Mouse (Mus musculus) erythroid progenitor cell, adult 5-6 weeks (primary cell): ENCODE results near the gene Atf6b. TPM values are rescaled to one million over a fixed set of nuclear protein-coding genes. Genes with fewer than 3 reads are reported as not detected.

Experiments
- ATAC-seq: replicated peaks from 2 replicates; pipeline ENCODE4 v1.8.0; 2016; ENCODE audit warnings: moderate number of reproducible peaks, mild to moderate bottlenecking, moderate TSS enrichment, inconsistent platforms; ENCODE audit not compliant: poor library complexity, low FRiP score, severe bottlenecking
- total RNA-seq, 2 experiments: library from RNA; stranded (forward) in 1 of 2; stranded (reverse) in 1 of 2; fragments of 150-400 nt in 1 of 2; fragments of 186-747, 209-891 nt in 1 of 2; gene quantifications; 2 replicates each; pipeline versions ENCODE4 v1.2.3 to v1.2.4; 2015 to 2017; ENCODE audit warnings: low replicate concordance in 2 of 2

Atf6b gene
- total RNA-seq, 2 experiments from 2014 or later, result 2.6 to 5.4 TPM

DNA sequence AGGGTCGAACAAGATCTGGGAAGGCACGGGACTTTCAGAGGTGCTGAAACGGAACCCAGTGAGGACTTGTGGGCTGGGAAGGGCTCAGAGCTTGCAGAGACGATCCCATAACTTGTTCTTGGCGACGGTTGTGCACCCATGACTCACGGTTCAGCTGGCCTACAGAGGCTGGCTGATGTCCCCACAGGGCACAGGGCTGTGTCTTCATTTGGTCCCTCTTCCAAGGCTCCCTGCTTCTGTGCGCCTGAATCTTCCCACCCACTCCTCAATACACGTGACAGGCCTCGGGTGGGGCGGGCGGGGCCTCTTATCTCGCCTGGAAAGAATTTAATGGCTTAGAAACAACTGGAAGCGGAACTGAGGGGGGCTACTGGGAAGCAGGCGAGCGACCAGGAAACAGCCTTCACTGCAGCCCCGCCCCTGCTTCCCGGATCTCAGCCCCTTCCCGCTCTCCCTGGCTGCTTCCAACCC is 14.2 kb downstream of the Atf6b start:
- ATAC-seq, result no peak

DNA sequence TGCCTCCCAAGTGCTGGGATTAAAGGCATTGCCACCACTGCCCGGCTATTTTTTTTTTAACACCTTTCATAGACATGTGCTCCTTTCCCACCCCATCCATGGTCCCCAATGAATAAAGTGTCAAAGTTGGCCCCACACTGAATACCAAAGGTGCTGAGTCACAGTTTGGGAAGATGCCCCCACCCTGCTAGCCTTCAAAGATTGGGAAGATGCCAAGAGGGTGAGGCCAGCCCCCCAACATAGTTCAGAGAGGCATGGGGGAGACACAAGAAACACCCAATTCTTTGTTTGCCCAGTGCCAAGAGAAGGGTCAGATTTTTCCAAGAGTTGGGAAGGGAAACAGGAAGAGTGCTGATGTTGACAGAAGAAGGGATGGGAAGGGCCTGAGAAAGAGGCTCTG is 15.5 kb downstream of the Atf6b start:
- no peak for ATAC-seq

DNA sequence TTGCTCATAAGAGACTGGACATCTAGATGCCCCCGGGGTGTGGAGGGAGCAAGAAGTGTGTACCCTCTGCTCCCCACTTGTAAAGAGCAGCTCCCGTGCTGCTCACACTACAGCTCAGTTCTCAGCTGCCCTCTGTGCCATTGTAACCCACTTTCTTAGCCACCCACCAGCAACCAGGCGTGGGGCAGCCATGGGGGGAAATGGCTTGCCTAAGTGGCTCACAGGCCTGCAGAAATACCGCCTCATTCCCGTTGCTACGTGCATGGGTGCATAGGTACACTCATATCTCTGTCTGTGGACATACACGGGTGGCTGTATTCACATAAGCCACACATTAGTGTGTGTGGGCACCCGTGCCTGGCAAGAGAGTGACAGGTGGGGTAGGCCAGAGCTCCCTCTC is 16.0 kb downstream of the Atf6b start:
- ATAC-seq, result no peak

DNA sequence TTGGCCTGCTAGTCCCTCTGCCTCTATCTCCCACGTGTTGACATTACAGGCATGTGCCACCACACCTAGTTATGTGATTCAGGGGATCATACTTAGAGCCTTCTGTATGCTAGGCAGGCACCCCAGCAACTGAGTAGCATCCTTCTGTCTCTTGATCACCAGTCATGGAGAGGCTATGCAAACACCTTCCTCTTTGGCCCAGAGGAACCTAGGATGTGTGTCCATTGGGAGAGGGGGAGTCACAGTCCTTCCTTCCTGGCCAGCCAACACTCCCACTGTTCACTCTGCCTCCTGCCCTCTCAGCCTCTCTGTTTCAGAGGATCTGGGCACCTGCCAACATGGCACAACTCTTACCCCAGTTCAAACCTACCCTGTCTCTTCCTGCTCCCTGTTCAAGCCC is 16.6 kb downstream of the Atf6b start:
- ATAC-seq, result no peak

DNA sequence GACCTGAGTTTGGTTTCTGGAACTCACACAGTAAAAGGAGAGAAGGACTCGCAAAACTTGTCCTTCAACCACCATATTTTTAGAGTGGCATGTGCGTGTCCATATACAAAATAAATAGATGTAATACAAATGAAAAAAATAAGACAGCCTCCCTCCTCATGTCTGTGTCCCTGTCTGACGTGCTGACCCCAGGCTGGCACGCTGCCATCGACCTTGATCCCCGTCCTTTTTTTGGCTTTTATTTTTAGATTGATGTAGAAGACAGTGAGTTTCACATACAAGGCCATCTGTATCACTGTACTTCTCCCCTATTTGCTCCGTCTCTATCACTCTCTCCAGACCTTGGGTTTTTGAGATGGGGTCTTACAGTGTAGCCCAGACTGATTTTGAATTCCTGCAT is 17.5 kb downstream of the Atf6b start:
- no peak for ATAC-seq

DNA sequence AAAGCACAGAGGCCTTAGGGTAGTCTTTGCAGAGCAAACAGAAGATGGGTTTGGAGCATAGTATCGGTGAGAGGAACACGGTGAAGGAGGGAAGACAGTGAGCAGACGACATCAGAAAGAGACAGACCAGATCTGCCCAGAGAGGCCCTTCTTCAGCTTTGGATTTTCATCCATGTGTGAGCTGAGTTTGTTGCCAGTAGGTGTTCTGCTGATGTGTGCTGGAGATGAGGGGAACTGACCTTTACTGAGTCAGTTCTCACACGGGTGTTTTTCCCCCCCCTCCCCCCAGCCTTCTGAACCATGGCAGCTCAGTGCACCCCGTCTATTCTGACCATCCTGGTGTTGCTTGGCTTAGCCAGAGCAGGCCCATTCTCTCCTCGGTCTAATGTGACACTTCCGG is 23.3 kb downstream of the Atf6b start, which contains the start of gene Tnxb:
Tnxb (plus strand) TSS at position 301 of the 400 bp plus-strand sequence.
- no peak for ATAC-seq

DNA sequence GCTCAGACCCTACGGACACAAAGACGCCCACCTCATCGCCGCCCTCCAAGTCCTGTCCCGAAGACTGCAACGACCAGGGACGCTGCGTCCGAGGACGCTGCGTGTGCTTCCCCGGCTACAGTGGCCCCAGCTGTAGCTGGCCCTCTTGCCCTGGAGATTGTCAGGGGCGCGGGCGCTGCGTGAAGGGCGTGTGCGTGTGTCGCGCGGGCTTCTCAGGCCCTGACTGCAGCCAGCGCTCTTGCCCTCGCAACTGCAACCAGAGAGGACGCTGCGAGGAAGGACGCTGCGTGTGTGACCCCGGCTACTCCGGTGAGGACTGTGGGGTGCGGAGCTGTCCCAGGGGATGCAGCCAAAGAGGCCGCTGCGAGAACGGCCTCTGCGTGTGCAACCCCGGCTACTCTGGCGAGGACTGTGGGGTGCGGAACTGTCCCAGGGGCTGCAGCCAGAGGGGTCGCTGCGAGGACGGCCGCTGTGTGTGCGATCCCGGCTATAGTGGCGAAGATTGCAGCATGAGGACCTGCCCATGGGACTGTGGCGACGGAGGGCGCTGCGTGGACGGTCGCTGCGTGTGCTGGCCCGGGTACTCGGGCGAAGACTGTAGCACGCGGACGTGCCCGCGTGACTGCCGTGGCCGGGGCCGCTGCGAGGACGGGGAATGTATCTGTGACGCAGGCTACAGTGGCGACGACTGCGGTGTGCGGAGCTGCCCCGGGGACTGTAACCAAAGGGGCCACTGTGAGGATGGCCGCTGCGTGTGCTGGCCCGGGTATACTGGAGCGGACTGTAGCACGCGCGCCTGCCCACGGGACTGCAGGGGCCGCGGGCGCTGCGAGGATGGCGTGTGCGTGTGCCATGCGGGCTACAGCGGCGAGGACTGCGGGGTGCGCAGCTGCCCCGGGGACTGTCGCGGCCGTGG is 24.5 kb downstream of the Atf6b start:
- ATAC-seq, result no peak

DNA sequence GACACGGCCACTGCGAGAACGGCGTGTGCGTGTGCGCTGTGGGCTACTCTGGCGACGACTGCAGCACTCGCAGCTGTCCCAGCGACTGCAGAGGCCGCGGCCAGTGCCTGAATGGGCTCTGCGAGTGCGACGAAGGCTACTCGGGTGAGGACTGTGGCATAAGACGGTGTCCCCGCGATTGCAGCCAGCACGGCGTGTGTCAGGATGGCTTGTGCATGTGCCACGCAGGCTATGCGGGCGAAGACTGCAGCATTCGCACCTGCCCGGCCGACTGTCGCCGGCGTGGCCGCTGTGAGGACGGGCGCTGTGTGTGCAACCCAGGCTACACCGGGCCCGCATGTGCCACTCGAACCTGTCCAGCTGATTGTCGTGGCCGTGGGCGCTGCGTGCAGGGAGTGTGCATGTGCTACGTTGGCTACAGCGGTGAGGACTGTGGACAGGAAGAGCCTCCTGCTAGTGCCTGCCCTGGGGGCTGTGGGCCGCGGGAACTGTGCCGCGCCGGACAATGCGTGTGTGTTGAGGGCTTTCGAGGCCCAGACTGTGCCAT is 25.4 kb downstream of the Atf6b start:
- no peak for ATAC-seq

DNA sequence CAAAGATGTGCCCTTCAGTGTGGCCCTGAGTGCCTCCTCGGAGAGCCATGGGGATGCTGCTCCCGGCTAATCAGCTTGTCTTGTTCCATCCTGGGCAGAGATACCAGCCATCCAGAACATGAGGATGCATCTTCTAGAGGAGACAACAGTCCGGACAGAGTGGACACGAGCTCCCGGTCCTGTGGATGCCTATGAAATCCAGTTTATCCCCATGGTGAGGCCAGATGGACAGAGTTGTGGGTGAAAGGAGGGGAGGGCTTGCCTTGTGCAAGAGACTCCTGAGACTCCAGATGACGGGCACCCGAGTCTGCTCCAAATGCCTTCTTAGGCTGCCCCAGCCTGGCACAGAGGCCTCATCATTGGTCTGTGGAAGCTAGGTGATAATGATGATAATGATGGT is 26.2 kb downstream of the Atf6b start:
- ATAC-seq, result no peak

DNA sequence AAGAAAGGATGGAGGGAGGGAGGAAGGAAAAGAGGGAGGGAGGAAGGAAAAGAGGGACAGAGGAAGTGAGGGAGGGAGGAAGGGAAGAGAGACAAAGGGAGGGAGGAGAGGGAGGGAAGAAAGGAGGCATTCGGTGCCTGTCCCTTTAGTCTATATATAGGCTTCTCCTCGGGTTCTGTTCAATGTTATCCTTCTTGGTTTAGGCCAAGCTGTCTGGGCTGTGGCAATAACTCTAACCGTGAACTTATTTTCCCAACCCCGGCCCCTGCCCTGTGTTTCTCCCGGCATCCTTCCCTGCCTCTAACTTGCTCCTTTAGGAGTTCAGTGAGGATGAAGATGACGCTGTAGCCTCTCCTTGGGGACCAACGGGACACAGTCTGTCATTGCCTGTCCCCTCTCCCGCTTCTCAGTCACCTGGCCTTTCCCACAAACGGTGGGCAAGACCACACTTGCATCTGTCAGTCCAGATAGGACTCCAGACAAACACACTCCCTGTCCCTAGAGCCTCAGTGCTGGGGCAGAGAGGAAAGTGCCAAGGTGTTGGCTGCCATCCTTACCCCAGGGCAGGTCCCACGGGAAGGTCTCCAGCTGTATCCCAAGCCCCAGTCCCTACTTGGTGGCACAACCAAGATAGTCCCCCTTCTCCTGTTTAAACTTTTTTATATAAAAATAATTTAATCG is 27.7 kb downstream of the Atf6b start:
- no peak for ATAC-seq

DNA sequence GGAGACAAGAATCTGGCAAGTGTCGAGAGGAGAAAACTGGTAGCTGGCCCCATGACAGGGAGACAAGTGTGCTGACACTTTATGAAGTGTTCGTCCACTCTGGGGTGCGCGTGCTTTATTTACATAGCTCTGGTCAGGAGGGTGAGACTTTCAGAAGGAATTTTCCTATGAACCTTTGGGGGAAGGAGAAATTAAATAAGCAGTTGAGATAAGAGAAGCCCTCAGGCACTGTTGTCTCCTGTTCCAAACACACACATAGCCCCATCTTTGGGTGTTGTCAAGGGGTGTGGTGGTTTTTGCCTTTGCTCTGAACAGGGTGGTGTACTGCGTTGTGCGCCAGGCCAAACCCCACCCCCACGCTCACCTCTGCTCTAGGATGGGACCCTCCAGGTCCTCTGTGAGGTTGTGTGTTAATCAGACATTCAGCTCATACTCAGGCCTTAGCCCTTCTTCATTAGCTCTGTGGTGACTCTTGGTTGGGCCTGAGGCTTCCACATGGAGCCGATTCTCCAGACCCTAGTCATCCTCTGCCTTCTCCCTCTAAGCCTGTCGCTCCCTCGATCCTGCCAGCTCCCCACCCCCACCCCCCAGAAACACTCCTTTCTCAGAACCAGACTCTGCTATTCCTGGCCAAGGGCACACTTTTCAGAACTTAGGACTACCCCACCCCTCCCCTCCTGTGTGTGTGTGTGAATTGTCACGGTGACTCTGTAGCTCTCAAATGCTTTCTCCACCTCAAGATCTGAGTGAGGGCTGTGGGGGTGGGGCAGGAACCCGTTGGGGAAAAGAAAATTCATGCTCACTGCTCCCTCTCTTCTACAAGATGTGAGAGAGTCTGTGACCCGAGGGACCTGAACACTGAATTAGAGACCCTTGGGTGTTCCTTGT is 28.5 kb downstream of the Atf6b start:
- ATAC-seq, result no peak

DNA sequence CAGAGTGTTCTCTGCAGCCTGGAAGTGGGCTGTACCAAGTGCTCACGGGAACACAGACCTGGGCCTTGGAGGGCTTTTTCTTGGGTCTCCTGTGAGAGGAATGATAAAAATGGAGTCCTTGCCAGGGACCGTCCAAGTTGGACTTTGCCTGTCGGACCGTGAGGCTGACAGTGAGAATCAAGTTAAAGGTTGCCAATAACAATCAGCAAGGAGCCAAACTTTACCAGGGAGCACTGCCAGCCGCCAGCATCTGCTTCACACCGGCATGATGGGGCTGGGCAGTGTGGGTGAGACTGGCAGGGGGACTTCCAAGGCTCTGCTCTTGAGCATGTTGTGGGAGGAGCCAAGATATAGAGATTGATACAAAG is 29.1 kb downstream of the Atf6b start:
- no peak for ATAC-seq

DNA sequence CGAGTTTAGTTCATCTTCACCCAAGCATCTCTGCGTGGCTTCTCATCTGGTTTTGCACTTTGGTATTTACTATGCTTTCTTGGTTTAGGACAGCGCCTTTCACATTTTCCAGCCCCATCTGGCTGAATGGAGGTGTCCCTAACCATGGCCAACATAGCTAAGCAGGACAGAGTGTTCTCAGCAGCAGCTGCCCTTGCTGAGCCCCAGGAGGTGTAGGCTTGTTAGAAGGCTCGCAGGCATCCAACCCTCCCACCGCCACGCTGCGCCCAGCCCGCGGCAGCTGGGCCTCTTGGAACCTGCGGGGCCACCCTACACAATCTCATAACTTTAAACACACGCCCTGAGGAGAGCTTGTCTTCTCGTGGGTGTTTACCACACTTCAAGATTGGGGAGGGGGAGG is 29.7 kb downstream of the Atf6b start:
- ATAC-seq, result no peak

DNA sequence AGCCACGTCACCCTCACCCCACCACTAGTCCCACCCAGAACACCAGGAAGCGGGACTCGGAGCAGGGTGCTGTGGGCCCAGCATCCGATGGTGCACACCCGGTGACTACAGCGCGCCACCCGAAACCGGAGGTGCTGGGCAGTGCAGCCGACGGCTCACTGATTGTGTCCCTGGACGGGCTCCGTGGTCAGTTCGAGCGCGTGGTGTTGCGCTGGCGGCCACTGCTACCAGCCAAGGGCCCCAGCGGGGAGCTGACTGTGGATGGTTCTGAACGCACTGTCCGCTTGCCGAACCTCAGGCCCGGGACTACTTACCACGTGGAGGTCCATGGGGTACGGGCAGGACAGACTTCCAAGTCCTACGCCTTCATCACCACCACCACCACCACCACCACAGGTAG is 33.2 kb downstream of the Atf6b start:
- no peak for ATAC-seq

DNA sequence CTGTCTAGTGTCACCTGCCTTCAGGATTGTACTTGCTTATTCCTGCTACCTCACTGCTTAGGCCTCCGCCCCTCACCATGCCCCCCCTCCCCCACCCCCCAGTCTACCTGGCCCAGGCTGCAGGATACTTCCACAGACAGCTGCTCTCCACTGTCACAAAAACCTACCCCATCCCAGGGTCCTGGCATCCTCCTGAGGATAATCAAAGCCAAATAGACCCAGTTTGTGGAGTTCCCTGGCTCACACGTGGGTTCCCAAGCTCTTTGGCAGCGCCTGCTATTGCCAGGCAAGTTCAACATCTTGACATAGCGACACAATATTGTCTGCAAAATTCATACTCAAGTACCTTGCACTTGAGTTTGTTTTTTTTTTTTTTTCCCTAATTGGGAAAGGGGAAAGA is 33.7 kb downstream of the Atf6b start:
- ATAC-seq, result no peak

DNA sequence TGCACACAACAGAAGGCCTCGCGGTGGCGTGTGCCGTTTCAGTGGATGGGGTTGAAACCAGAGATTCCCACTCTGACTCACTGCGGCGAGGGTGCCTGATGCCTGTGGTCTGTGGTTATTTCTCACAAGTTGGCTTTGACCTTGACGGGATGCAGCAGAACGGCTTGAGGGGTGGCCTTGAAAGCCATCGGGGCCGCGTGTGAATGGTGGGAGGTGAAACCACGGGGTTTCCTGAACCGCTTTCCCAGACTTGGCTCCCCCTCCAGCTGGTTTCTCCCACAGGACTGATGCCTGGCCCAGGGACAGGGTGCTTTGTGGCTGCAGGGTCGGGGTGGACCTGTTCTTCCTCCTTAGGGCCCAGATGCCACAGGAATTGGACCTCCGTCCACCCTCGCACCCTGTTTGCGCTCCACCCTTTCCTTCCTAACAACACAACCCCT is 34.2 kb downstream of the Atf6b start:
- no peak for ATAC-seq

DNA sequence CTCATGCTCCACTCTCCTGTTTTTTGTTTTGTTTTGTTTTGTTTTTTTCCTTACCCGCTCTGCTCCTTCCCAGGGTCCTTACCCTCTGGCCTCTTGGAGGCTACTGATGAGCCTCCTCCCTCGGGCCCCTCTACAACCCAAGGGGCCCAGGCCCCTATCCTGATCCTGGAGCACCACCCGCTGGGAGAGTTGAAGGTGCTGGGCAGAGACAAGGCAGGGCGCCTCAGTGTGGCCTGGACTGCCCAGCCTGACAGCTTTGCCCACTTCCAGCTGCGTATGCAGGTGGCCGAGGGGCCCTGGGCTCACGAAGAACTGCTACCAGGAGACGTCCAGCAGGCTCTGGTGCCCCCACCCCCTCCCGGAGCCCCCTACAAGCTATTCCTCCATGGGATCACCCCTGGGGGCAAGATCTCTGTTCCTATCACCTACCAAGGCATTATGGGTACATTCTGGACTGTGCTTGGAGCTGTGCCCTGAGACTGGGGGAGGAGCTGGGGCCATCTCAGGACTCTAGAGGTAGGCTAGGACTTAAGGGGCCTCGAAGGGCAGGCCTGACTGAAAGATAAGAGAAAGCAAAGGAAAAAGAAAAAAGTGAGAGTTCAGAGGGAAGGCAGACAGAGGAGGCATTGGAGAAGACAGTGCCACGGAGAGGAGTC is 35.1 kb downstream of the Atf6b start:
- ATAC-seq, result no peak

DNA sequence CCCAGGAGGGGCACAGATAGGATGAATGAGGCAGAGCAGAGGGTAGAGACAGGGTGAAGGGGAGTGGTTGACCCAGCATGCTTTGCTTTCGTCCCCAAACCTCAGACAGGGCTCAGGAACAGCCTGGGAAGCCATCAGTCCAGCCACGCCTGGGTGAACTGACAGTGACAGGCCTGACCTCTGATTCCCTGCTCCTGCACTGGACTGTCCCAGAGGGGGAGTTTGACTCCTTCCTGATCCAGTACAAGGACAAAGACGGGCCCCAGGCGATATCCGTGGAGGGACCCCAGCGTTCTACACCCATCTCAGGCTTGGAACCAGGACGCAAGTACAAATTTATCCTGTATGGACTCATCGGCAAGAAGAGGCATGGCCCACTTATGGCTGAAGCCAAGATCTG is 36.2 kb downstream of the Atf6b start:
- no peak for ATAC-seq

DNA sequence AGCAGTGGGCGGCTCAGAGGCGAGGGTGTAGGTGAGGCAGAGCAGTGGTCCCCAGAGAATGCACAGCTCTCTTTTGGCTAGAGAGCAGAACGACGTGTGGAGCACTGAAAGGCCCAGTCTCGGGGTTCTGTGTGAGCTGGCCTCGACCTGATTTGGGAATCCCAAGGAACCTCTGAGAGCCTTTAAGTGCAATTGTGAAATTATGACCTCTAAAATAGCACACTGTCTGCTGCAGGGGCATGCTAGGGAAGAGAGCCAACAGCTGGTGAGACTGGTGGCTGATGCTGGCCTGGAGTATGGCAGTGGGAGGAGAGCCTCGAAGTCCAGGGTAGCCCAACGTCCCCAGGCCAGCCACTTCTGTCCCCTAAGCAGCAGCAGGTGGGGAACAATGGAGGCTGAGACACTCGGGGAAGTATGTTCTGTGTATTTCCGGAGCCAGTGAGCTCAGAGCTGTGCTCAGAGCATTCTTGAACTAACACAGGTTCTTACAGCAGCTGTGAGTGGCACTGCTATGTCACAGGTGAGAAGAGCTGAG is 36.8 kb downstream of the Atf6b start:
- ATAC-seq, result no peak
